Mouse (Mus musculus) liver, embryonic 14.5 days (tissue): Measurements from ENCODE around the gene Rnf167. TPM values are rescaled to one million over a fixed set of nuclear protein-coding genes. Genes with fewer than 3 reads are reported as not detected.

ENCODE experiments used
- ATAC-seq: fragments of 200-750 bp; cut with Nextera tagmentation; 2 replicates; pipeline ENCODE4 v1.8.0; 2017; ENCODE audit warnings: moderate number of reproducible peaks, mild to moderate bottlenecking, moderate library complexity; ENCODE audit not compliant: insufficient read depth
- DNase-seq, 3 experiments: peaks; one replicate each; pipeline ENCODE4 v3.0.0-alpha.2; 2012 to 2013; ENCODE audit warnings: low read depth in 3 of 3, low spot score in 3 of 3
- H3K27ac ChIP-seq: fragments of 300-500 bp; sonication (generic); 2 replicates; pipeline ENCODE4 v1.5.1; 2014; ENCODE audit warnings: moderate library complexity, mild to moderate bottlenecking, control low read depth, inconsistent platforms
- H3K27me3 ChIP-seq: fragments of 300-500 bp; sonication (generic); 2 replicates; pipeline ENCODE4 v1.6.1; 2014; ENCODE audit warnings: mild to moderate bottlenecking, low read length, moderate library complexity; ENCODE audit not compliant: control insufficient read depth, insufficient read depth
- H3K36me3 ChIP-seq: fragments of 300-500 bp; sonication (generic); replicated peaks from 2 replicates; pipeline ENCODE4 v1.6.1; 2014; ENCODE audit warnings: low read depth; ENCODE audit not compliant: control insufficient read depth, insufficient read depth
- H3K4me1 ChIP-seq, 2 experiments: fragments of 200-500 bp in 1 of 2; fragments of 300-500 bp in 1 of 2; sonication (generic) in 1 of 2; replicated peaks; 2 replicates each; pipeline ENCODE4 v1.6.1; 2012 to 2014; ENCODE audit warnings: antibody characterized with exemption in 1 of 2, inconsistent platforms in 1 of 2, low read length in 1 of 2; ENCODE audit not compliant: control insufficient read depth in 2 of 2, insufficient read depth in 2 of 2
- H3K4me2 ChIP-seq: fragments of 300-500 bp; sonication (generic); 2 replicates; pipeline ENCODE4 v1.6.1; 2014; ENCODE audit warnings: low read depth, mild to moderate bottlenecking, control low read depth, moderate library complexity
- H3K4me3 ChIP-seq, 2 experiments: fragments of 200-500 bp in 1 of 2; fragments of 300-500 bp in 1 of 2; sonication (generic) in 1 of 2; 2 replicates each; pipeline ENCODE4 v1.5.1; 2012 to 2014; ENCODE audit warnings: low read depth in 2 of 2, low read length in 2 of 2, mild to moderate bottlenecking in 2 of 2, control low read depth in 1 of 2, inconsistent platforms in 1 of 2, moderate library complexity in 1 of 2; ENCODE audit not compliant: insufficient read depth in 1 of 2
- H3K9ac ChIP-seq: fragments of 300-500 bp; sonication (generic); replicated peaks from 2 replicates; pipeline ENCODE4 v1.6.1; 2014; ENCODE audit warnings: mild to moderate bottlenecking, control low read depth, moderate library complexity
- H3K9me3 ChIP-seq: fragments of 300-500 bp; sonication (generic); 2 replicates; pipeline ENCODE4 v1.6.1; 2016; ENCODE audit warnings: low read length, mixed read lengths; ENCODE audit not compliant: control insufficient read depth
- CTCF ChIP-seq: IDR thresholded peaks from 2 replicates; pipeline ENCODE4 v1.5.1; 2016; ENCODE audit warnings: antibody characterized with exemption, low read depth, control low read depth
- EP300 ChIP-seq: IDR thresholded peaks from 2 replicates; pipeline ENCODE4 v1.6.1; 2016; ENCODE audit warnings: antibody characterized with exemption, low read depth
- WGBS: fragments of 180-500 bp; shearing (Covaris S2); extraction: QIAGEN DNeasy Blood & Tissue Kit; methylation state at CpG from one replicate; pipeline ENCODE4 v1.1.7; 2014; ENCODE audit not compliant: insufficient replicate concordance; 5-methylcytosine and 5-hydroxymethylcytosine counted together
- polyA plus RNA-seq, 2 experiments: library from polyadenylated mRNA; depleted of rRNA in 1 of 2; stranded (reverse) in 1 of 2; unstranded in 1 of 2; fragments of >200 nt; fragmentation: Nextera tagmentation in 1 of 2; extraction: Ambion mirVana in 1 of 2; gene quantifications; 2 replicates each; pipeline versions ENCODE4 v1.2.1 to v1.2.3; 2012 to 2014

Rnf167 gene
- polyA plus RNA-seq, 2 experiments = 47.7 to 56.0 TPM

- H3K4me1 ChIP-seq = peaks cover 0 to 22% of the 10 kb centered on the region in 2 experiments; a peak in 2 of 4 replicates
- no peak overlapping the region for H3K4me2 ChIP-seq
- ATAC-seq (peak; percentile 33; the same call in 1 of the 2 replicates), DNase-seq (no peak)
- H3K27ac ChIP-seq = 0 out of 2 replicates have a peak overlapping the region, but pooled peaks have one; percentile 39
- WGBS = 63% methylated on average over 2 of the region's 2 CpGs
- H3K9me3 ChIP-seq = no peaks in the 10 kb centered on the region
- no peak overlapping the region for H3K9ac ChIP-seq
- TF ChIP-seq CTCF = no peak
- TF ChIP-seq EP300 = no peak
- no peak overlapping the region for H3K4me3 ChIP-seq
- no peaks in the 10 kb centered on the region; the same call in 1 of the 2 replicates for H3K36me3 ChIP-seq
- no peaks in the 10 kb centered on the region for H3K27me3 ChIP-seq
Observed at GRCm38 (mm10) chr11:70678576-70678975, 31.5 kb downstream of the Rnf167 start.

DNA sequence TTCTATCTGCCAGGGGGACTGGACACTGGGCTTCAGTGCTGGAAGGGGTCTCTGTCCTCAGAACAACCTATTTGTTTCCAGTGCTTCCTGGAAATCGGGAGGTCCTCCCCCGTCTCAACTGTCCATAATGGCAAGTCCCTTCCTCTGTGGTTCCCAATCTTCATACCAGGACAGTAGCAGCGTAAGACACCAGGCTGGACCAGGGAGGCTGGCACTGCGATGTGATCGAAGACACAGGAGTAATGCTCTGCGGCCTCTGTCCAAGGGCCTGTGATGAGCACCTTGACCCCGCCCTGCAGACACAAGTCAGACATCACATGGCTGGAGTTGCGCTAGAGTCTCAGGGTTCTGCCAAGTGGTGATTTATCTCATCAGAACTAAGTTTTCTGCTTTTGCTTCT lies 32.3 kb downstream of the Rnf167 start:
- no peaks in the 10 kb centered on the region for H3K27me3 ChIP-seq
- WGBS = 78% methylated on average over 8 of the region's 8 CpGs
- H3K4me3 ChIP-seq = no peak overlapping the region
- no peak overlapping the region for H3K9ac ChIP-seq
- DNase-seq (no peak), ATAC-seq (no peak)
- H3K4me1 ChIP-seq = peaks cover 0 to 22% of the 10 kb centered on the region in 2 experiments; a peak in 2 of 4 replicates
- H3K36me3 ChIP-seq = no peaks in the 10 kb centered on the region; the same call in 1 of the 2 replicates
- H3K4me2 ChIP-seq = no peak overlapping the region
- TF ChIP-seq EP300 (no peak), CTCF (no peak)
- no peaks in the 10 kb centered on the region for H3K9me3 ChIP-seq
- no peak overlapping the region for H3K27ac ChIP-seq

DNA sequence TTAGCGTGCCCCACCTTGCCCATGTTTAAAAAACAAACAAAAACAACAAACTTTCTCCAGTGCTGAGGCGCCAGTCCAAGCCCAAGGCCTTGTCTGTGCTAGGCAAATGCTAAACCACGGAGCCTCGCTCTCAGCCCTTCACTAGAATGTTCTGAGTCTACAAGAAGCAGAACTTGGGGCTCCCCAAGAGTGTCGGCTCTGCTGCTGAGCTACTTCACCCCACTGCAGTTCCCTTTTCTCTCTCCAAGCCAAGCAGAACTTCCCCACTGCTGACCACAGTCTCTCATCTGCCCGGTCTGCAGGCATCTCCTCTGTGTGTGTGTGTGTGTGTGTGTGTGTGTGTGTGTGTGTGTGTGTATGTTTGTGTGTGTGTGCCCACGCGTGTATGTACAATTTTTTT lies 32.9 kb downstream of the Rnf167 start:
- peaks cover 0 to 22% of the 10 kb centered on the region in 2 experiments; a peak in 2 of 4 replicates for H3K4me1 ChIP-seq
- H3K27ac ChIP-seq = no peak overlapping the region
- H3K36me3 ChIP-seq = no peaks in the 10 kb centered on the region; the same call in 1 of the 2 replicates
- H3K9me3 ChIP-seq = no peaks in the 10 kb centered on the region
- ATAC-seq (no peak), DNase-seq (no peak)
- WGBS = 45% methylated on average over 8 of the region's 8 CpGs
- TF ChIP-seq CTCF (no peak), EP300 (no peak)
- H3K4me2 ChIP-seq = no peak overlapping the region
- no peak overlapping the region for H3K4me3 ChIP-seq
- H3K9ac ChIP-seq = no peak overlapping the region
- H3K27me3 ChIP-seq = no peaks in the 10 kb centered on the region

DNA sequence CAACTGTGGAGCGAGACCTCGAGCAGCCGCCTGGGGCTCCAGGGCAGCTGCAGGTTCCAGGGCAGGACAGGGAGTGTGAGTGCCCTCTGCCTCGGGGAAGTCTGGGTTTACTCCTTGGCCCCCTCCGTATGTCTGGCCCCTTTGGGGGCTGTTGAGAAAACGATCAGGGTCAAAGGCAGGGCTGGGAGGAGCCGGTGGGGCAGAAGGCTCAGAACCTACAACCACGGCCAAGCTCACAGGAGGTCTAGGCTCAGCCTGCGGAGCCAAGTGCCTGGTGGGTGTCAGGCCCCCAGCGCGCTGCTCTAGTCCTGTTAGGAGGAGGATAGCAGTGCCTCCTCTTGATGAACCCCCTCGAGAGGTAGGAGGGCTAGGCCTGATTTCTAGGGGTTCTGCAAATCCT lies 34.1 kb downstream of the Rnf167 start:
- no peak overlapping the region for H3K4me3 ChIP-seq
- DNase-seq (no peak), ATAC-seq (no peak)
- H3K4me2 ChIP-seq = no peak overlapping the region
- peaks cover 0 to 22% of the 10 kb centered on the region in 2 experiments; a peak in 2 of 4 replicates for H3K4me1 ChIP-seq
- WGBS = 79% methylated on average over 12 of the region's 12 CpGs
- H3K36me3 ChIP-seq = no peaks in the 10 kb centered on the region; the same call in 1 of the 2 replicates
- no peak overlapping the region for H3K9ac ChIP-seq
- no peak for TF ChIP-seq CTCF
- no peak for TF ChIP-seq EP300
- H3K27ac ChIP-seq = no peak overlapping the region
- H3K9me3 ChIP-seq = no peaks in the 10 kb centered on the region
- H3K27me3 ChIP-seq = no peaks in the 10 kb centered on the region

- DNase-seq = no peak
- Histone ChIP-seq H3K9me3 (no peaks in the 10 kb centered on the region), H3K9ac (no peak overlapping the region), H3K36me3 (no peaks in the 10 kb centered on the region; the same call in 1 of the 2 replicates), H3K4me2 (no peak overlapping the region), H3K27ac (no peak overlapping the region), H3K27me3 (no peaks in the 10 kb centered on the region), H3K4me1 (peaks cover 0 to 25% of the 10 kb centered on the region in 2 experiments; a peak in 2 of 4 replicates), H3K4me3 (no peak overlapping the region)
- TF ChIP-seq CTCF (peak; percentile 64), EP300 (no peak)
- ATAC-seq = peak; percentile 17; the same call in 1 of the 2 replicates
- 58% methylated on average over 11 of the region's 11 CpGs for WGBS
Observed at GRCm38 (mm10) chr11:70681897-70682581, 35.0 kb downstream of the Rnf167 start.
